Mouse (Mus musculus): ENCODE measurements around the gene Slc12a4.
"Not testable (repeated sequence)": the region's sequence is repeated elsewhere in the genome, so short reads cannot be mapped to it uniquely, and the experiment has no call there.

Gene Slc12a4

DNA sequence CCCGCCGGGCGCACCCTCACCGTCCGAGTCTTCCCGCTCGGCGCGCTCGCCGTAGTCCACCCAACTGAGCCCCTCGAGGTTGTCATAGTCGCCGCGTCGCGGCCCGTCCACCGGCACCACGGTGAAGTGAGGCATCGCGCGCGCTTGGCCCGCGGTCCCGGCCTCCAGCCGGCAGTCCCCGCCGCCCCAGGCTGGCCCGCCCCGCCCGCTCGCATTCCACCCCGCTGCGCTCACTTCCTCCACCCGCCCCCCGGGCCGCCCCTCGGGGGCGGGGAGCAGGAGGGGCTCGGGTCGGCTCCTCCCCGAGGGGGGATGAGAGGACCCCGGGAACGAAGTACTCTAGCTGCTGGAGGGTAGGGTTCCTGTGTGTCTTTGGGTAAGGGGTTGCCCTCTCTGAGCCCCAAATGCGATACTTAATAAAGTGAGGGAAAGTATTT, at the start of gene Slc12a4:
Gene Slc12a4 (minus strand): TSS at position 193 of the 437 bp plus-strand sequence.
- peak; percentile 69 to 78 for DNase-seq

DNA sequence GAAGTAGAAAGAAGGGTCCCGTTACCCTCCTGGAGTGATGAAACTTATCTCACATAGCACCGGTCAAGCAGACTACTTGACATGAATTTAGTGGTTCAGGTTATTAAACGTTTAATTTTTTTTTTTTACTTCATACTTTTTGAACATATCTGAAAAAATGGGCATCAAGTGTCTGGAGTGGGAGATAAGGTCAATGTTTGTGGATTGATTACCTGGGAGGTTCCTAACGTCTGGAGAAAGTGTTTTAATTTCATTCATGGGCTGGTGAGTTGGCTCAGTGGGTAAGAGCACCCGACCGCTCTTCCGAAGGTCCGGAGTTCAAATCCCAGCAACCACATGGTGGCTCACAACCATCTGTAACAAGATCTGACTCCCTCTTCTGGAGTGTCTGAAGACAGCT, 46.3 kb upstream of the Slc12a4 start:
- not testable (repeated sequence) for DNase-seq

DNA sequence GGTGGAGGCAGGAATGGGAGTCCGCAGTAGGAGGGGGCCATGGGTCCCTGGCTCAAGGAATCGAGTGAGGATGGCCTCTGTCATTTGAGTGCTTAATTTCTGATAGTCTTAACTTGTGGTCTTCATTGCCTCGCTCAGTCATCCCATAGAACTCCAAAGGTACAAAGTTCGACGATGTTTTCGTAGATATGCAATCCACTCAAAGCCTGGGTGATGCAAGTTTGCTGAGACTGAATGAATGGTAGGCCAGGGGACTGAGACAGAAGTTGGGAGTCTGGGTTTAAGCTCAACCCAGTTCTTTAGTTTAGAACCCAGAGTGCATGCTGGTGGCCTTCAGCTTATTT, 45.7 kb upstream of the Slc12a4 start, which contains the start of gene Ddx28:
Gene Ddx28 (minus strand): TSS at position 240 of the 344 bp plus-strand sequence.
- no peak for DNase-seq

DNA sequence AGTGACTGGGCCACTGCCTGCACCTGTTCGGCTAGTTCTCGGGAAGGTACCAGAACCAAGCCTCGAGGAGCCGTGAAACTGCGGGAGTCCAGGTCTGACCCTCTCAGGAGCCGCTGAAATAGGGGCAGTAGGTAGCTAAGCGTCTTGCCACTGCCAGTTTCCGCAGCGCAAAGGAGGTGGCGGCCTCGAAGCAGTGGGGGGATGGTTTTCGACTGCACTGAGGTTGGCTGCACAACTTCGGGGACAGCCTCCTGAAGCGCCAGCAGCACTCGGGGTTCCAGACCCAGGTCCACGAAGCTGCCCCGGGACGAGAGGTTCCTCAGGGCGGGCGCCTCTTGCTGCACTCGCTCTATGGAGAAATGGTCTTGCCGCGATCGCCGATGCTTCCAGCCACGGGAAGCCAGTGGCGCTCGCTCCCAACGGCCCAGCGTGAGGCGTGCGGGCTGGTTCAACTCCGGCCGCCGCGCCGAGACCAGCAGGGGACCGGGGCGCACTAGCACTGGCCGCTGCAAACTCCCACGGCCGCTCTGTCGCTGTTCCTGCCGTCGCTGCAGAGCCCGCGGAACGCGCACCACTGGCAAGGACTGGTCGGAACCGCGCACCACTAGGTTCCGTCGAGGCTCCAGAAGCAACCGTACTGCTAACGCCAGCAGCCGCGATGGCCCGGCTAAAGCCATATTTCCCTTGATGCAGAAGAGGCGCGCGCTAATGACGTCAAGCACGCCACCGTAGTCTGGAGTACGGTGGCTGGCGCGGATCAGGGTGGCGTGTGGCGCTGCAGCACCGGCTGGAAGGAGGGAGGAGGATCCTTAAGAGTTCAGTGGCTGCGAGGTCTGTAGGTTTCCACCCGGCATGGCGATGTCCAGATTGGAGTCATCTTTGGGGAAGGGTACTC, 45.1 kb upstream of the Slc12a4 start:
- peak; percentile 76 to 88 for DNase-seq

DNA sequence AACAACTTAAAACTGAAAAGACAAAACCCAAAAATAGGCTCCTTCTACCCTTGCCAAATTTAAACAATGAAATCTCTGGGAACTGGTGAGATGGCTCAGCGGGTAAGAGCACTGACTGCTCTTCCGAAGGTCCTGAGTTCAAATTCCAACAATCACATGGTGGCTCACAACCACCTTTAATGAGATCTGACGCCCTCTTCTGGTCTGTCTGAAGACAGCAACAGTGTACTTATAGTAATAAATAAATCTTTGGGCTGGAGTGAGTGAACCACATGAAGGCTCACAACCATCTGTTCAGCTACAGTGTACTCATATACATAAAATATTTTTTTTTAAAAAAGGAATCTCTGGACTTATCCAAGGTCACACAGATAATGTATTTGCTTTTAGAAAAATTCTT, 42.0 kb upstream of the Slc12a4 start:
- DNase-seq = not testable (repeated sequence)

DNA sequence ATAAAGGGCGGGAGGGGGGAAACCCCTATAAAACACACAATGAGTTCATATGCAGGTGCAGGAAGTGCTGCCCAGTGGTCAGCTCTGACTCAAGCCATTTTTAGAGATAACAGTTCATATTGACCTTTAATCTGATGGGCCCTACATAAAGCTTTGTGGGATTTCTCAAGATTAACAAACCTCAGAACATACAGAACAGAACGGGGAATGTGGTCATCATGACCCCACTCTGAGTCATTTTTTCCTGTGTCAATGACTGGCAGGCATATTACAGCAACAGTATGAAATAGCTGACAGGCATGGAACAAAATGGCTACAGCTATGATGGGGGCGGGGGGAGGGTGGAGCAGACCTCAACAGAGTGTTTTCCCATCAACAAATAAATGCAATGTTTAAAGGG, 41.2 kb upstream of the Slc12a4 start:
- no peak for DNase-seq

DNA sequence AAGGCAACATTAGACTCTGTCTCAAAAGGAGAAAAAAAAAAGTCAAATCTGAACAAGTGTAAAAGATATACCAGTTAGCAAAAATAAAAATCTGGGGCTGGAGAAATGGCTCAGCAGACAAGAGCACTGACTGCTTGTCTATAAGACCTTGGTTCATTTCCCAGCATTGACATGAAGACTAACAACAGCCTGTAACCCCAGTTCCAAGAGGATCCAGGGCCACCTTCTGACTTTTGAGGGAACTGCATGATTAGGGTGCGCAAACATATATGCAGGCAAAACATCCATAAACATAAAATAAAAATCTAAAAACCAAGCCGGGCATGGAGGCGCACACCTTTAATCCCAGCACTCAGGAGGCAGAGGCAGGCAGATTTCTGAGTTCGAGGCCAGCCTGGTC, 40.5 kb upstream of the Slc12a4 start:
- DNase-seq = no peak

DNA sequence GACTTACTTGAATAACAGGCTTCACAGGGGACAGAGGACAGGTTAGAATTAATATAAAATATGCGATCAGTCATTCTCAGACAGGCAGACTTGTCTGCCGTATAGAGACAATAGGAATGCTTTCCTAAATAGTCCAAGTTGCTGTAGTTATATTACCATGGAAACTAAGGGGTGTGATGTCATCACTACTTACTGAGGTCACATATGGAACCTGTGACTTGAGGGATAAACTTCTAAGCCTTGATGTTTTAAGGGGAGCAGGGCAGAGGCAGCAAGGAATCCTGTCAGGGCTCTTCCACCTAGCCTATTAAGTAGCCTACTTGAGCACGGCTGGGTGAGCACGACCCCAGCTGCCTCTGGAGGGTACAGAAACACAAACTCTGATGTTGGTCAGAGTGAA, 40.0 kb upstream of the Slc12a4 start, which contains the start of gene Dpep2nb:
Gene Dpep2nb (minus strand): TSS at position 101 of the 400 bp plus-strand sequence.
- no peak for DNase-seq

DNA sequence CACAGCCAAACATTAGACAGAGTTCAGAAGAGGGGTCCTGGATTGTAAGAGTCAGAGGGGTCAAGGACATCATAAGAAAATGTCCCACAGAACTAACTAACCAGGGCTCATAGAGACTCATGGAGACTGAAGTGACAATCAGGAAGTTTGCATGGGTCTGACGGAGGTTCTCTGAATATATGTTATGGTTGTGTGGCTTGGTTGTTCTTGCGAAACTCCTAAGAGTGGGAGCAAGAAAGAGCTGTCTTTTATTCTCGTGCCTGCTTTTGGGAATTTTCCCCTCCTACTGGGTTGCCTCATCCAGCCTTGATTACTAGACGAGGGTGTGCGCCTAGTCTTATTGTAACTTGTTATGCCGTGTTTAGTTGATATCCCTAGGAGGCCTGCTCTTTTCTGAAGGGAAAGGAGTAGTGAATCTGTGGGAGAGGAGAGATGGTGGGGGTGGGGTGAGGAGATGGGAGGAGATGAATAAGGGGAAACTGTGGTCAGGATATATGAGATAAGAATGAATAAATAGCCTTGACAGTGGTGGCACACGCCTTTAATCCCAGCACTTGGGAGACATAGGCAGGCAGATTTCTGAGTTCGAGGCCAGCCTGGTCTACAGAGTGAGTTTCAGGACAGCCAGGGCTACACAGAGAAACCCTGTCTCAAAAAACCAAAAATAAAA, 38.8 kb upstream of the Slc12a4 start:
- DNase-seq = no peak

DNA sequence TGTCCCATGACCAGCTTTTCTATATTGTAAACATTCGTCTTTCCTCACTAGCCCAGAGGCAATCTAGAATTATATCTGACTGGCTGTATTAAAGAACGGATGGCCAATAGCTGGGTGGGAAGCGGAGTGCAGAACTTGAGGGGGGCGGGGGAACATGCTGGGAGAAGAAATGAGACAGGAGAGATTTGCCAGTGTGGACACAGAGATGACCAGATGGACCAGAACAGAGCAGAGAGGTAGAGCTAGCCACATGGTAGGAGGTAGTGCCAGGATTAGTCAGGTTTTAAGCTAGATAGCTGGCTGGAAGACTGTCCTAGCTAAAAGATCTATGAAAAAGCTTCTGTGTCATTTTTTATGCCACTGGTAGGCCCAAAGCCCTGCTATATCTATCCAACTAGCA, 36.0 kb upstream of the Slc12a4 start:
- no peak for DNase-seq

DNA sequence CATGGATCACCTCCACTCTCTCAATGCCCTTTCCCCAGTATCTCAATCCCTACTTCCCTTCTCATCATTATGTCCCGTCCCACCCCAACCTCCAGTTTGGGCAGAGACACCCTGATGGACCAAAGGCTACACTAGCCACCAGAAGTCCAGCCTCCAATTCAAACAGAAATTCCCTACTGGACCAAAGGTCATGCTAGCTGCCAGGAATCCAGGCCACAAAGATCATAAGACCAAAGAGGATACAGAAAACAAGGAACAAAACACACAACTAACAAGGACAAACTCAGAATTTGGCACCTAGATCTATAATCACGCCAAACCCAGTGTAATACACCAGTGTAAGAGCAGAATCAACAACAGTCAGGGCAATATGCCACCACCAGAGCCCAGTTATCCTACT, 33.1 kb upstream of the Slc12a4 start:
- no peak for DNase-seq

DNA sequence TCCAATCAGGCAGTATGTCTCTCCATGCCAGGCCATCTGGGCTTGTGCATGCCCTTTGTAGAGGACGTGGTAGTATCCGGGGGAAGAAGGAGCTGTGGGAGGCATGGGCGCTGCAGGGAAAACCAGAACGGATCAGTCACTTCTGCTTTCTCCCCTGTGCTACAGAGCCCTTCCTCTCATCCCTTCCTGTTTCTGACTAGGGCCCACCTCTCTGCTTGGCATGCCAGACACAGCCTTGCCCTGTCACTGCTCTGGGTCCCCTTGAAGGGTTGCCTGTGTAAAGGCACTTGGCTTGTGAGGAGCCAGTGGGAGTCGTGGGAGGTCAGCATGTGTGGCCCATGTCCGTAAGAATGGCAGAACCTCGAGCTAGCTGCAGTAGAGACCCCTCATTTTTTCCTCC, 30.5 kb upstream of the Slc12a4 start:
- peak in 1 of 2 experiments; percentile 26 for DNase-seq

DNA sequence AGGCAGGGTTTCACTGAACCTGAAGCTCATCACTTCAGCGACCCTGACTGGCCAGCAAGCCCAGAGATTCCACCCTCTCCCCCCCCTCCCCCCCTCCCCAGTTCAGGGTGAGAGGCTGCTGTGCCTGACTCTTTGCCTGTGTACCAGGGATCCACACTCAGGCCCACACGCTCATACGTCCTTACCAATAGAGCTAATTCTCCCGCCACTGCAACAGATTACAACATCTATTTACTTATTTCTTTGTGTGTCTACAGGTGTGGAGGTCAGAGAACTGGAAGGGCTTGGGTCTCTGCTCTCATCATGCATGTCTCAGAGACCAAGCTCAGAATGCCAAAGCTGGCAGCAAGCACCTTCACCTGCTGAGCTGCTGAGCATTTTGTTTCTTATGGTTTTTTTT, 27.3 kb upstream of the Slc12a4 start:
- DNase-seq = no peak

DNA sequence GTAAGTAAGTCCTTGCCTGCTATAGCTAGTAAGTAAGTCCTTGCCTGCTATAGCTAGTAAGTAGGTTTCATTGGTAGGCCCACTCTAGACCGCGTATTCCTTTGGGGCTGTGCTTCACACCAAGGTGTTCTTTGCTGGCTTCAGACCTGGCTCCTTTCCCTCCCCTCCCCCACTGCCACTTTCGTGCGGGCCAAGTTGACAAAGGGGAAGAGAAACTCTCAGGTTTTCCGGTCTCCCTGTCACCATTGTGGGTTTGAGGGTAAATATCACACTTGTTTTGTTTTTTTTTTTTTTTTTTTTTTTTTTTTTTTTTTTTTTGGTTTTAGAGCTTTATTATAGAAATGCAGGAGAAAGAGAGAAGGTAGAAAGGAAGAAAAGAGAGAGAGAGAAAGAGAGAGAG, 26.6 kb upstream of the Slc12a4 start:
- DNase-seq = peak; percentile 77 to 80

DNA sequence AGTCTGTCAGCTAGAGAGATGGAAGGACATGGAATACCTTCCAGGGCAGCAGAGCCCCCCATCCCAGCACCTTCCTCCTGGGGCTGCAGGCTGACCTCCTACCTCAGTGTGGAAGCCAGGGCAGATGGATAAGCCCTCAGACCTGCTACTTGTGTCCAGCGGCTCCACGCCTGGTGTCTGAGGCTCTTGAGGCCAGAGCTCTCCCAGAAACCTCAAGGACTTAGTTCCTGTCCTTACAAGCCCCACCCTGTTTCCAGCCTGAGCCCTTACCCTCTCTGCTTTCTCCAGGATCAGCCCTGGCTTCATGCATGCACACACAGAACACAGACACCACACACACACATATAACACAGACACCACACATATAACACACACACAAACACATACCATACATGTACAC, 25.6 kb upstream of the Slc12a4 start:
- no peak for DNase-seq

DNA sequence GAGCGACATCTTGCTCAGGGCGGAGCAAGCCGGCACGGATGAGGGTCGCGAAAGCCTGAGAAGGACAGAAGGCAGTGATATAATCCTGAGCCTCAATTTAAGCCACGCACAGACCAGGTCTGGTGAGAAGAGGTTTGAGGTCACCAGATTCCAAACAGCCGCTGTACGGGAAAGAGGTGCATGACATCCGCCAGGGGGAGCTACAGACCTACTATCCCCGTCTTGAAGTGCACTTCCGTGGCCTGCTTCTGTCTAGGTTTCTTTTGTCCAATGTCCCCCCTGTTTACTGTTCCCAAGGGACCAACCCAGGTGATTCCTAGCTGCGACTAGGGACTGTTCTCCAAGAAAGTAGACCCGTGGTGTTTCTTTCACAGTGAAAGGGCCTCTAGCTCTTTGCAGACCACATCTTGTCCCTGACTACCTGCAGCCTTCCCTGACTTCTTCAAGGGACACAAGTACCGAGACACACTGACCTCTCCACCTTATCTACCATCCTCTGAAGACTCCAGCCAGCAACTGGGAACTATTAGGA, 25.0 kb upstream of the Slc12a4 start, which contains the start of gene Dus2:
Gene Dus2 (plus strand): TSS at position 482 of the 532 bp plus-strand sequence.
- DNase-seq = peak; percentile 60 to 86

DNA sequence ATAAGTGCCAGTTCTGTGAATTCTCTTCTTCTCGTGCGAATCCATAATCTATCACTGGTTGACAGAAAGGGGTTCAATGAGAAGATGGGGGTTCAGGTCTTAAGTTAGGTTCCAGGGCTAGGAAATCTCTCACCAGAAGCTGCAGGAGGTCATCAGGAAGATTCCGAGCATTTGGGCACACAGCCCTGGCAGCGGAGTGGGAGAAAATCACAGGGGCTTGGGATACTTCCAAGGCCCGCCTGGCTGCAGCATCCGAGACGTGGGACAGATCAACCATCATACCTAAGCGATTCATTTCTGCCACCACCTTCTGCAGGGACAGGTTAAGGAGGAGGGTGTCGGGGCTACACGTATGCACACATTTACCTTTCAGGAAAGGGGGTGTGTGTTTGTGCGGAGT, 22.6 kb upstream of the Slc12a4 start:
- DNase-seq = no peak

DNA sequence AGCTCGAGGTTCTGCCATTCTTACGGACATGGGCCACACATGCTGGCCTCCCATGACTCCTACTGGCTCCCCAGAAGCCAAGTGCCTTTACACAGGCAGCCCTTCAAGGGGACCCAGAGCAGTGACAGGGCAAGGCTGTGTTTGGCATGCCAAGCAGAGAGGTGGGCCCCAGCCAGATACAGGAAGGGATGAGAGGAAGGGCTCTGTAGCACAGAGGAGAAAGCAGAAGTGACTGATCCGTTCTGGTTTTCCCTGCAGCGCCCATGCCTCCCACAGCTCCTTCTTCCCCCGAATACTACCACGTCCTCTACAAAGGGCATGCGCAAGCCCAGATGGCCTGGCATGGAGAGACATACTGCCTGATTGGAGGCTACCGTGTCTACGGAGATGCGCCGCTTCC, 17.5 kb upstream of the Slc12a4 start:
- not testable (repeated sequence) for DNase-seq

DNA sequence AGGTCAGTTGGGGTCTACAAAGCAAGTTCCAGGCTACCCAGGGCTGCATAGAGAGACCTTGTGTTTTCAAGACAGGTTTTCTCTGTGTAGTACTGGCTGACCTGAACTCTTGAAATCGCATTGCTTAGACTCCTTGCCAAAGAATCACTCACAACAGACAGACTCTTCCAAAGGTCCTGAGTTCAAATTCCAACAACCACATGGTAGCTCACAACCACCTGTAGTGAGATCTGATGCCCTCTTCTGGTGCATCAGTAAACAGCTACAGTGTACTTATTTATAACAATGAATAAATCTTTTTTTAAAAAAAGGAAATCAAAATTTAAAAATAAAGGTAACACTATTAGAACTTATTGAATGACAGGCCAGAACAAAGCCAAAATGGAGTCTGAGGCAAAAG, 15.2 kb upstream of the Slc12a4 start:
- no peak for DNase-seq

DNA sequence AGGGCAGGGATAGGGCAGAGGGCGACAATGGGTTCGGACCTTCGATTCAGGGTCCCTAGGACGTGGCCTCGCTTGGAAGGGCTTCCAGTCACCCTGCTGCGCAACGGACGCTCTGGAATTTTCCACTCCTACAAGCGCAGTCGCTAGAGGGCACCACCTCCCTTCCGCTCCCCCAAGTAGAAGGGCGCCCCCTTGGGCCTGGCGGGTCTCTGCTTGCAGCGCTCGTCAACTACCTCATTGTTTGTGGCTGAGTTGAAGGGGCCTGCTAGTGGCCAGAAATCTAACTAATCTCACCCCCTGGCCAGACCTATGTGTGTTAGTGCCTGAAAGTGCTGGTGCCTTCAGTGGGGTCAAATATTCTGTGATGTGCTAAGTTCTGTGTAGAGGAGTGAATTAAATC, 13.4 kb upstream of the Slc12a4 start, which contains the start of gene Dpep3:
Gene Dpep3 (minus strand): TSS at position 105 of the 400 bp plus-strand sequence.
- DNase-seq = no peak

DNA sequence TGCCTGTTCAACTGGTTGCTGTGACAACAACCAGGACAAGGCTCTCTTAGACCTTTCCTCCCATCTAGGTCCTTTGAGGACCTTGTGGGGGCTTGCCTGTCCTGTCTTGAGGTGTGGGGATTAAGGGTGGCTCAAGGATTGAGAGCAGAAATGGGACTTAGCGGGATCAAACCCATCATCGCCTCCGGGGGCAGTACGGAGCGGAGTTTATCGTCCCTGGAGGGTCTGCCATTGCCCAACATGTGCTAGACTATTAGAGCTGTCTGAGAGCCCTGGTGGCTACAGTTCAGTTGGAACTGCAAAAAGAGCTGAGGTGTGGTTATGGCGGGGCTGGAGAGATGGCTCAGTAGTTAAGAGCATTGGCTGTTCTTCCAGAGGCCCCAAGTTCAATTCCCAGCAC, 9.5 kb upstream of the Slc12a4 start:
- no peak for DNase-seq

DNA sequence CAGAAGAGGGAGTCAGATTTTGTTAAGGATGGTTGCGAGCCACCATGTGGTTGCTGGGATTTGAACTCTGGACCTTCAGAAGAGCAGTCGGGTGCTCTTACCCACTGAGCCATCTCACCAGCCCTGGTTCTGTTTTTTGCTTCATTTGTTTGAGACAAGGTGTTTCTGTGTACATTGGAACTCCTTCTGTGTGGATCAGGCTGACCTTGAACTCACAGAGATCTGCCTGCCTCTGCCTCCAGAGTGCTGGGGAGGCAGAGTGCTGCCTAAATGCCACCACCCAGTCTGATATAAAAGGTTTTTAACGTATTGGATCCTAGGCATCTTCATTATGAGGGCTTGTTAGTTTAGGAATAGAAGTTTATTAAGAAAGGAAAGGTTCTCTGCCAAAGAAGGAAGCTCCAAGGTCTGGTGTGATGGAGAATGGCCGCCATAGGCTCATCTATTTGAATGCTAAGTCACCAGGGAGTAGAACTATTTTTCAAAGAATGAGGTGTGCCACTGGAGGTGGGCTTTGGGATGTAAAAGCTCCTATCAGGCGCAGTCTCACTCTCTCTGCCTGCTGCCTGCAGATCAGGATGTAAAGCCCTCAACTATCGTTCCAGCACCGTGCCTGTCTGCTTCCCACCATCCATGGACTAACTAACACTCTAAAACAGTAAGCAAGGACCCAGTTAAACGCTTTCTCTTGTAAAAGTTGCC, 5.3 kb upstream of the Slc12a4 start:
- DNase-seq = no peak

DNA sequence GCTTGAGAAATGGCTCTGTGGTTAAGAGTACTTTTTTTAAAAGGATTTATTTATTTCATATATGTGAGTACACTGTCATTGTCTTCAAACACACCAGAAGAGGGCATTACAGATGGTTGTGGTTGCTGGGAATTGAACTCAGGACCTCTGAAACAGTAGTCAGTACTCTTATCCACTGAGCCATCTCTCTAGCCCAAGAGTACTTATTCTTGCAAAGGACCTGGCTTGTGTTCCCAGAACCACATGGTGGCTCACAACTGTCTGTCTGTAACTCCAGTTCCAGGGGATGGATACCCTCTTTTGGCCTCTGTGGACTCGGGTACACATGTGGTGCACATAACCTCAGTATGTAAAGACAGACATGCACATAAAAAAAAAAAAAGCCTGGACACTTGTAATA, 3.5 kb upstream of the Slc12a4 start:
- DNase-seq = no peak
